Mouse (Mus musculus): ENCODE measurements around the gene F3. TPM values are rescaled to one million over a fixed set of nuclear protein-coding genes. Genes with fewer than 3 reads are reported as not detected.

Gene F3
- polyA plus RNA-seq, 1 experiment: 3.6 TPM

DNA sequence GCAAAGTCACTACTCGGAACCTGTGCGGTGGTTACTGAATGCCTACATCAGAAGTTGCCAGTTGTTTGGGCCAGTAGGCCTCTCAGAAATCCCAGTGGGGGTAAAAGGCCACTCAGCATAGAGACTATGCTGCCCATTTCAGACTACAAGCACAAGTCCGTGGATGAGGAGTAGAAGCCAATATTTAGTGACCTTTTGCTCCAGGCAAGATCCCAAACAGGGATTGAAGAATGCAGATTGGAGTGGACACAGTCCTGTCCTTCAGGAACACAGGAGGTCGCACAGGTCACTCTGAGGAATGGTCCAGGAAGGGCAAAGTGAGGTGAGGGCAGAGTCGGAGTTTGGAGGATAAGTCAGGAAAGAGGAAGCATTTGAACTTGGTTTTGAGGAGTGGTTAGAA, 29.6 kb upstream of the F3 start:
- Histone ChIP-seq H3K4me2 (ENCODE audit: low read depth) (no peak overlapping the region), H3K4me3 (no peak overlapping the region), H3K79me2 (ENCODE audit: control insufficient read depth, insufficient read depth) (no peaks in the 10 kb centered on the region), H3ac (ENCODE audit: control insufficient read depth, insufficient read length) (no peak overlapping the region), H3K36me3 (ENCODE audit: control insufficient read depth, insufficient read depth) (no peaks in the 10 kb centered on the region), H3K27me3 (ENCODE audit: control insufficient read depth, insufficient read depth, insufficient read length) (no peaks in the 10 kb centered on the region)
- TF ChIP-seq POLR2A (IDR thresholded peaks at IDR 0.05; ENCODE audit: insufficient read length, low read depth) (no peak), USF1 (IDR thresholded peaks at IDR 0.05; ENCODE audit: low read depth) (no peak), MAX (IDR thresholded peaks at IDR 0.05; ENCODE audit: low read depth) (no peak), REST (IDR thresholded peaks at IDR 0.05; ENCODE audit: insufficient read depth, insufficient read length) (no peak), SRF (IDR thresholded peaks at IDR 0.05; ENCODE audit: control insufficient read depth, insufficient read length, low read depth) (no peak), POLR2AphosphoS2 (IDR thresholded peaks at IDR 0.05; ENCODE audit: insufficient read length, low read depth) (no peak), E2F4 (IDR thresholded peaks at IDR 0.05; ENCODE audit: insufficient read depth) (no peak), CEBPB (IDR thresholded peaks at IDR 0.05; ENCODE audit: insufficient read depth, poor library complexity, severe bottlenecking) (no peak), MYOD1 (IDR thresholded peaks at IDR 0.05; ENCODE audit: control insufficient read depth in 1 of 3, insufficient read length in 2 of 3, low read depth in 2 of 3) (no peak), MYOG (IDR thresholded peaks at IDR 0.05; ENCODE audit: control insufficient read depth in 1 of 3, insufficient read depth in 1 of 3, insufficient read length in 2 of 3, low read depth in 2 of 3) (no peak), TCF12 (IDR thresholded peaks at IDR 0.05; ENCODE audit: insufficient read depth, poor library complexity, severe bottlenecking) (no peak), TCF3 (IDR thresholded peaks at IDR 0.05; ENCODE audit: insufficient read length, low read depth) (no peak)

DNA sequence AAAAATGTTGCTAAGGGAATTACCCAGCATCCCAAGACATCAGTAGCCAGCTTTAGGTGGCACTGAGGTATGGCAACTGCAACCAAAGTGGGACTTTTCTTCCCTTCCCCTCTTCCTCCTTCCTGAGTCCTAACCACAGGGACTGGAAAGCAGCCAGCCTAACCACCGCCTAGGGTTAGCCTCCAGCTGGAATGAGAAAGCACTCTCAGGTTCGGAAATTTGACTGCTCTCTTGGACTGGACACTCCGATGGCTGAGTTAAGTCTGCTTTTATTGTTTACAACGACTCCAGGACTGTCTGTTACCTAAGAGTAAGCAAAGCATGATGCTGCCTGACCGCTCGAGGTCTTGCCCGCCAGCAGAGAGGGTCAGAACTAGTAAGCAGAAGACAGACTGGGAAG, 26.2 kb upstream of the F3 start:
- TF ChIP-seq POLR2AphosphoS2 (IDR thresholded peaks at IDR 0.05; ENCODE audit: insufficient read length, low read depth) (no peak), MAX (IDR thresholded peaks at IDR 0.05; ENCODE audit: low read depth) (no peak), E2F4 (IDR thresholded peaks at IDR 0.05; ENCODE audit: insufficient read depth) (no peak), REST (IDR thresholded peaks at IDR 0.05; ENCODE audit: insufficient read depth, insufficient read length) (no peak), MYOG (IDR thresholded peaks at IDR 0.05; ENCODE audit: control insufficient read depth in 1 of 3, insufficient read depth in 1 of 3, insufficient read length in 2 of 3, low read depth in 2 of 3) (no peak), SRF (IDR thresholded peaks at IDR 0.05; ENCODE audit: control insufficient read depth, insufficient read length, low read depth) (no peak), CEBPB (IDR thresholded peaks at IDR 0.05; ENCODE audit: insufficient read depth, poor library complexity, severe bottlenecking) (no peak)
- Histone ChIP-seq H3ac (ENCODE audit: control insufficient read depth, insufficient read length) (no peak overlapping the region), H3K4me3 (no peak overlapping the region), H3K4me2 (ENCODE audit: low read depth) (peak overlapping the region; percentile 42), H3K36me3 (ENCODE audit: control insufficient read depth, insufficient read depth) (no peaks in the 10 kb centered on the region), H3K27me3 (ENCODE audit: control insufficient read depth, insufficient read depth, insufficient read length) (no peaks in the 10 kb centered on the region), H3K79me2 (ENCODE audit: control insufficient read depth, insufficient read depth) (no peaks in the 10 kb centered on the region)

DNA sequence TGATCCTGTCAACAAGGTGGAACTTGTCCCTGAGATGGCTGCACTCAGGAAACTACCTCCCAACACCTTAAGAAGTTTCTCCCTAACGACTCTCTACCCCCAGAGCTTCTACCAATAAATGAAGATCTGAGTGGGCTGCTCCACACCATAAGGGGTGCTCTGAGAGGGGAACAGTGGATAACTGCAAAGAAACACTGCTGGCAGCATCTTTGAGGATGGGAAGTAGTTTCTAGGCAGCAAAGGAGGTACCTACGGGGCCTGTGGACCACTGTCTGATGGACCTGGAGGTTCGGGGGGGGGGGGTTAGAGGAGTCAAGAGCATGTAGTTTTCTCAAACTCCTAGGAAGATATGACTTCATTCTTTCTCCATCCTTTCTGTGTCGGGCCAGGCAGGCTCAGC, 23.9 kb upstream of the F3 start:
- Histone ChIP-seq H3ac (ENCODE audit: control insufficient read depth, insufficient read length) (no peak overlapping the region), H3K4me2 (ENCODE audit: low read depth) (no peak overlapping the region), H3K4me3 (no peak overlapping the region), H3K27me3 (ENCODE audit: control insufficient read depth, insufficient read depth, insufficient read length) (no peaks in the 10 kb centered on the region), H3K79me2 (ENCODE audit: control insufficient read depth, insufficient read depth) (no peaks in the 10 kb centered on the region), H3K36me3 (ENCODE audit: control insufficient read depth, insufficient read depth) (no peaks in the 10 kb centered on the region)
- TF ChIP-seq TCF12 (IDR thresholded peaks at IDR 0.05; ENCODE audit: insufficient read depth, poor library complexity, severe bottlenecking) (no peak), POLR2A (IDR thresholded peaks at IDR 0.05; ENCODE audit: insufficient read length, low read depth) (no peak), MAX (IDR thresholded peaks at IDR 0.05; ENCODE audit: low read depth) (no peak), MYOG (IDR thresholded peaks at IDR 0.05; ENCODE audit: control insufficient read depth in 1 of 3, insufficient read depth in 1 of 3, insufficient read length in 2 of 3, low read depth in 2 of 3) (no peak), SRF (IDR thresholded peaks at IDR 0.05; ENCODE audit: control insufficient read depth, insufficient read length, low read depth) (no peak), TCF3 (IDR thresholded peaks at IDR 0.05; ENCODE audit: insufficient read length, low read depth) (no peak), REST (IDR thresholded peaks at IDR 0.05; ENCODE audit: insufficient read depth, insufficient read length) (no peak), POLR2AphosphoS2 (IDR thresholded peaks at IDR 0.05; ENCODE audit: insufficient read length, low read depth) (no peak), USF1 (IDR thresholded peaks at IDR 0.05; ENCODE audit: low read depth) (no peak), CEBPB (IDR thresholded peaks at IDR 0.05; ENCODE audit: insufficient read depth, poor library complexity, severe bottlenecking) (no peak)

DNA sequence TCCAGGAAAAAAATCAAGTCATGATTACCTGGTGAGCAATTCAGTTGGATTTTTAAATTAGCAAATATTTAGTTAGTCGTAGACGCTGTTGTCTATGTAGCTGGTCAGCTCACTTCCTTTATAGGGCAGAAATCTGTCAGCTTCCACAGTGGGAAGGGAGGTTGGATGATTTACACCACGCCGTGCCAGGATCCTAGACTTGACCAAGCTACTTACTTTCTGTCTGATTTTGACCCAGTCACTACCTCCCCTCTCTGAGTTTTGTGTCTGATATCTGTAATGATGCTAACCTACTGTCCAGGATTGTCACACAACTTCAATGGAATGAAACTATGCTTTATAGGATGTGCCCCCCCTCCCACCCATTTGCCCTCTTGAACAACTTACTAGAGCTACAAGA, 23.5 kb upstream of the F3 start:
- Histone ChIP-seq H3ac (ENCODE audit: control insufficient read depth, insufficient read length) (no peak overlapping the region), H3K27me3 (ENCODE audit: control insufficient read depth, insufficient read depth, insufficient read length) (no peaks in the 10 kb centered on the region), H3K4me3 (no peak overlapping the region), H3K79me2 (ENCODE audit: control insufficient read depth, insufficient read depth) (no peaks in the 10 kb centered on the region), H3K36me3 (ENCODE audit: control insufficient read depth, insufficient read depth) (no peaks in the 10 kb centered on the region), H3K4me2 (ENCODE audit: low read depth) (no peak overlapping the region)
- TF ChIP-seq REST (IDR thresholded peaks at IDR 0.05; ENCODE audit: insufficient read depth, insufficient read length): no peak
- no peak for TF ChIP-seq POLR2A (IDR thresholded peaks at IDR 0.05; ENCODE audit: insufficient read length, low read depth)
- no peak for TF ChIP-seq MAX (IDR thresholded peaks at IDR 0.05; ENCODE audit: low read depth)
- no peak for TF ChIP-seq USF1 (IDR thresholded peaks at IDR 0.05; ENCODE audit: low read depth)
- TF ChIP-seq MYOG (IDR thresholded peaks at IDR 0.05; ENCODE audit: control insufficient read depth in 1 of 3, insufficient read depth in 1 of 3, insufficient read length in 2 of 3, low read depth in 2 of 3): no peak
- TF ChIP-seq SRF (IDR thresholded peaks at IDR 0.05; ENCODE audit: control insufficient read depth, insufficient read length, low read depth): no peak
- no peak for TF ChIP-seq POLR2AphosphoS2 (IDR thresholded peaks at IDR 0.05; ENCODE audit: insufficient read length, low read depth)
- no peak for TF ChIP-seq E2F4 (IDR thresholded peaks at IDR 0.05; ENCODE audit: insufficient read depth)
- TF ChIP-seq TCF12 (IDR thresholded peaks at IDR 0.05; ENCODE audit: insufficient read depth, poor library complexity, severe bottlenecking): no peak
- TF ChIP-seq TCF3 (IDR thresholded peaks at IDR 0.05; ENCODE audit: insufficient read length, low read depth): no peak
- no peak for TF ChIP-seq CEBPB (IDR thresholded peaks at IDR 0.05; ENCODE audit: insufficient read depth, poor library complexity, severe bottlenecking)
